Mouse (Mus musculus): Measurements from ENCODE around the gene H2-DMb1.

DNA sequence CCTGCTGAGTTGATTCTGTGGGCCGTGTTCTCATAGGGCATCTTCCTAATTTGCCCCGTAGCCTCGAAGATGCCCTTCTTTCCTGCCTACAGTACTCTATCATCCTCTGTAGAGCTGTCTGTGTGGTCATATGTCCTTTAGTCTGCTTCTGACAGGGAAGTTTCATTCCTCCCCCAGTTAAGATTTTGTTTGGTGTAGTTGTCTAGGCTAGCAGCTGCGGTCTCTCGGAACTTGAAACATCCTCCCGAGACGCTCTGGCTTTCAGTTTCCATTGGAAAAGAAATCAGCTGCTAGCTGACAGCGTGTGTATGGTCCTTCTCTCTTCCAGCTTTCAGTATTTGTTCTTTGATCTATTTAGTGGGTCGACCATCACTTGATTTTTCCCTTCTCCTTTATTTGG is 48.1 kb upstream of the H2-DMb1 start:
- TF ChIP-seq EP300 (IDR thresholded peaks at IDR 0.05; ENCODE audit: low read depth) = no peak
- TF ChIP-seq CTCF (IDR thresholded peaks at IDR 0.05; ENCODE audit: low read depth) = no peak

Measured in liver, embryonic 14.5 days (tissue).